Mouse (Mus musculus): Measurements from ENCODE around the gene Zdhhc8. TPM values are rescaled to one million over a fixed set of nuclear protein-coding genes. Genes with fewer than 3 reads are reported as not detected.

The Zdhhc8 gene
- polyA plus RNA-seq, 1 experiment from 2014 or later: 16.3 TPM

- no peaks in the 10 kb centered on the region for H3K27me3 ChIP-seq (ENCODE audit: control insufficient read depth, insufficient read depth, low read length)
- 87% methylated on average over 11 of the region's 11 CpGs for WGBS
- no peak overlapping the region for H3K27ac ChIP-seq (ENCODE audit: low read length)
- ATAC-seq (replicated peaks; ENCODE audit: extremely low read depth, insufficient read depth, low FRiP score): no peak
- no peak overlapping the region for H3K4me3 ChIP-seq (ENCODE audit: low read length)
- H3K9me3 ChIP-seq (replicated peaks; ENCODE audit: control insufficient read depth, low read length): no peaks in the 10 kb centered on the region
- peaks cover 15% of the 10 kb centered on the region for H3K4me1 ChIP-seq (ENCODE audit: control insufficient read depth, insufficient read depth, low read length)
- H3K9ac ChIP-seq (ENCODE audit: low read length): no peak overlapping the region
- H3K4me2 ChIP-seq (ENCODE audit: low read depth, low read length): no peak overlapping the region
- H3K36me3 ChIP-seq (ENCODE audit: control insufficient read depth, insufficient read depth): peaks cover 36% of the 10 kb centered on the region
Measured at GRCm38 (mm10) chr16:18222188-18222587, 12.7 kb downstream of the Zdhhc8 start.

- H3K4me1 ChIP-seq (ENCODE audit: control insufficient read depth, insufficient read depth, low read length): peaks cover 15% of the 10 kb centered on the region
- peaks cover 35% of the 10 kb centered on the region for H3K36me3 ChIP-seq (ENCODE audit: control insufficient read depth, insufficient read depth)
- 80% methylated on average over 11 of the region's 11 CpGs for WGBS
- H3K27ac ChIP-seq (ENCODE audit: low read length): no peak overlapping the region
- no peak for ATAC-seq (replicated peaks; ENCODE audit: extremely low read depth, insufficient read depth, low FRiP score)
- no peak overlapping the region for H3K9ac ChIP-seq (ENCODE audit: low read length)
- H3K4me3 ChIP-seq (ENCODE audit: low read length): no peak overlapping the region
- no peaks in the 10 kb centered on the region for H3K27me3 ChIP-seq (ENCODE audit: control insufficient read depth, insufficient read depth, low read length)
- no peak overlapping the region for H3K4me2 ChIP-seq (ENCODE audit: low read depth, low read length)
- H3K9me3 ChIP-seq (replicated peaks; ENCODE audit: control insufficient read depth, low read length): no peaks in the 10 kb centered on the region
Measured at GRCm38 (mm10) chr16:18221543-18221898, 13.4 kb downstream of the Zdhhc8 start.

- no peak overlapping the region for H3K9ac ChIP-seq (ENCODE audit: low read length)
- peaks cover 31% of the 10 kb centered on the region for H3K36me3 ChIP-seq (ENCODE audit: control insufficient read depth, insufficient read depth)
- H3K4me2 ChIP-seq (ENCODE audit: low read depth, low read length): no peak overlapping the region
- peaks cover 15% of the 10 kb centered on the region for H3K4me1 ChIP-seq (ENCODE audit: control insufficient read depth, insufficient read depth, low read length)
- no peaks in the 10 kb centered on the region for H3K27me3 ChIP-seq (ENCODE audit: control insufficient read depth, insufficient read depth, low read length)
- H3K9me3 ChIP-seq (replicated peaks; ENCODE audit: control insufficient read depth, low read length): no peaks in the 10 kb centered on the region
- no peak overlapping the region for H3K27ac ChIP-seq (ENCODE audit: low read length)
- ATAC-seq (replicated peaks; ENCODE audit: extremely low read depth, insufficient read depth, low FRiP score): no peak
- no peak overlapping the region for H3K4me3 ChIP-seq (ENCODE audit: low read length)
- WGBS: 87% methylated on average over 6 of the region's 6 CpGs
Measured at GRCm38 (mm10) chr16:18220856-18221542, 13.9 kb downstream of the Zdhhc8 start.

GRCm38 (mm10) chr16:18220001-18220400, 14.9 kb downstream of the Zdhhc8 start:
- Histone ChIP-seq H3K9ac (ENCODE audit: low read length) (peak overlapping the region; percentile 41), H3K27ac (ENCODE audit: low read length) (0 out of 2 replicates have a peak overlapping the region, but pooled peaks have one; percentile 7), H3K36me3 (ENCODE audit: control insufficient read depth, insufficient read depth) (peaks cover 22% of the 10 kb centered on the region), H3K9me3 (replicated peaks; ENCODE audit: control insufficient read depth, low read length) (no peaks in the 10 kb centered on the region), H3K27me3 (ENCODE audit: control insufficient read depth, insufficient read depth, low read length) (no peaks in the 10 kb centered on the region), H3K4me3 (ENCODE audit: low read length) (no peak overlapping the region), H3K4me2 (ENCODE audit: low read depth, low read length) (no peak overlapping the region), H3K4me1 (ENCODE audit: control insufficient read depth, insufficient read depth, low read length) (peaks cover 15% of the 10 kb centered on the region)
- WGBS: 46% methylated on average over 8 of the region's 8 CpGs
- 0 out of 2 replicates have a peak, but pooled peaks have one; percentile 25 for ATAC-seq (replicated peaks; ENCODE audit: extremely low read depth, insufficient read depth, low FRiP score)

GRCm38 (mm10) chr16:18218580-18218996, 16.3 kb downstream of the Zdhhc8 start:
- no peak overlapping the region for H3K9ac ChIP-seq (ENCODE audit: low read length)
- no peak for ATAC-seq (replicated peaks; ENCODE audit: extremely low read depth, insufficient read depth, low FRiP score)
- H3K36me3 ChIP-seq (ENCODE audit: control insufficient read depth, insufficient read depth): peaks cover 8% of the 10 kb centered on the region

GRCm38 (mm10) chr16:18217579-18217978, 17.4 kb downstream of the Zdhhc8 start, which contains the start of gene Ccdc188:
Ccdc188 (plus strand) TSS chr16:18217879.
- ATAC-seq (replicated peaks; ENCODE audit: extremely low read depth, insufficient read depth, low FRiP score): no peak
- Histone ChIP-seq H3K27me3 (ENCODE audit: control insufficient read depth, insufficient read depth, low read length) (no peaks in the 10 kb centered on the region), H3K27ac (ENCODE audit: low read length) (no peak within 1 kb of the TSS), H3K36me3 (ENCODE audit: control insufficient read depth, insufficient read depth) (no peaks in the 10 kb centered on the region), H3K9me3 (replicated peaks; ENCODE audit: control insufficient read depth, low read length) (no peaks in the 10 kb centered on the region), H3K4me1 (ENCODE audit: control insufficient read depth, insufficient read depth, low read length) (peaks cover 20% of the 10 kb centered on the region), H3K4me3 (ENCODE audit: low read length) (no peak within 1 kb of the TSS), H3K9ac (ENCODE audit: low read length) (no peak within 1 kb of the TSS), H3K4me2 (ENCODE audit: low read depth, low read length) (no peak within 1 kb of the TSS)
- WGBS: 84% methylated on average over 4 of the region's 4 CpGs

More at GRCm38 (mm10) chr16:18218580-18218996, 16.3 kb downstream of the Zdhhc8 start:
- Histone ChIP-seq H3K4me1 (ENCODE audit: control insufficient read depth, insufficient read depth, low read length) (peaks cover 20% of the 10 kb centered on the region), H3K4me2 (ENCODE audit: low read depth, low read length) (no peak overlapping the region), H3K27ac (ENCODE audit: low read length) (no peak overlapping the region), H3K4me3 (ENCODE audit: low read length) (no peak overlapping the region), H3K9me3 (replicated peaks; ENCODE audit: control insufficient read depth, low read length) (no peaks in the 10 kb centered on the region), H3K27me3 (ENCODE audit: control insufficient read depth, insufficient read depth, low read length) (no peaks in the 10 kb centered on the region)
- WGBS: 60% methylated on average over 9 of the region's 9 CpGs

- Histone ChIP-seq H3K36me3 (ENCODE audit: control insufficient read depth, insufficient read depth) (no peaks in the 10 kb centered on the region), H3K27me3 (ENCODE audit: control insufficient read depth, insufficient read depth, low read length) (peaks cover 5% of the 10 kb centered on the region), H3K4me1 (ENCODE audit: control insufficient read depth, insufficient read depth, low read length) (peaks cover 12% of the 10 kb centered on the region), H3K4me2 (ENCODE audit: low read depth, low read length) (peak overlapping the region; percentile 24; the same call in 1 of the 2 replicates), H3K9ac (ENCODE audit: low read length) (peak overlapping the region; percentile 44; the same call in 1 of the 2 replicates), H3K9me3 (replicated peaks; ENCODE audit: control insufficient read depth, low read length) (no peaks in the 10 kb centered on the region), H3K4me3 (ENCODE audit: low read length) (no peak overlapping the region), H3K27ac (ENCODE audit: low read length) (peak overlapping the region; percentile 33)
- ATAC-seq (replicated peaks; ENCODE audit: extremely low read depth, insufficient read depth, low FRiP score): 0 out of 2 replicates have a peak, but pooled peaks have one; percentile 39
- 28% methylated on average over 7 of the region's 7 CpGs for WGBS
Measured at GRCm38 (mm10) chr16:18214858-18215257, 20.1 kb downstream of the Zdhhc8 start.

- H3K9me3 ChIP-seq (replicated peaks; ENCODE audit: control insufficient read depth, low read length): no peaks in the 10 kb centered on the region
- no peaks in the 10 kb centered on the region for H3K36me3 ChIP-seq (ENCODE audit: control insufficient read depth, insufficient read depth)
- H3K4me1 ChIP-seq (ENCODE audit: control insufficient read depth, insufficient read depth, low read length): peaks cover 8% of the 10 kb centered on the region
- H3K4me2 ChIP-seq (ENCODE audit: low read depth, low read length): no peak overlapping the region
- no peak overlapping the region for H3K4me3 ChIP-seq (ENCODE audit: low read length)
- ATAC-seq (replicated peaks; ENCODE audit: extremely low read depth, insufficient read depth, low FRiP score): no peak
- no peak overlapping the region for H3K27ac ChIP-seq (ENCODE audit: low read length)
- H3K9ac ChIP-seq (ENCODE audit: low read length): no peak overlapping the region
- peaks cover 6% of the 10 kb centered on the region for H3K27me3 ChIP-seq (ENCODE audit: control insufficient read depth, insufficient read depth, low read length)
- WGBS: 57% methylated on average over 6 of the region's 6 CpGs
Measured at GRCm38 (mm10) chr16:18213689-18214088, 21.2 kb downstream of the Zdhhc8 start.

GRCm38 (mm10) chr16:18211417-18212171, 23.3 kb downstream of the Zdhhc8 start:
- Histone ChIP-seq H3K9me3 (replicated peaks; ENCODE audit: control insufficient read depth, low read length) (no peaks in the 10 kb centered on the region), H3K9ac (ENCODE audit: low read length) (no peak overlapping the region), H3K27ac (ENCODE audit: low read length) (no peak overlapping the region), H3K4me3 (ENCODE audit: low read length) (no peak overlapping the region), H3K27me3 (ENCODE audit: control insufficient read depth, insufficient read depth, low read length) (peaks cover 6% of the 10 kb centered on the region), H3K36me3 (ENCODE audit: control insufficient read depth, insufficient read depth) (no peaks in the 10 kb centered on the region), H3K4me2 (ENCODE audit: low read depth, low read length) (no peak overlapping the region), H3K4me1 (ENCODE audit: control insufficient read depth, insufficient read depth, low read length) (peaks cover 5% of the 10 kb centered on the region)
- no peak for ATAC-seq (replicated peaks; ENCODE audit: extremely low read depth, insufficient read depth, low FRiP score)
- 44% methylated on average over 10 of the region's 10 CpGs for WGBS

All from heart, embryonic 16.5 days (tissue).